Mouse (Mus musculus): ENCODE measurements around the gene Rpl28. TPM values are rescaled to one million over a fixed set of nuclear protein-coding genes. Genes with fewer than 3 reads are reported as not detected.

The Rpl28 gene
- polyA plus RNA-seq, 1 experiment, result 3,556 TPM

GRCm38 (mm10) chr7:4764946-4765710 lies 27.5 kb upstream of the Rpl28 start:
- no peak overlapping the region for H3K4me3 ChIP-seq (ENCODE audit: insufficient read depth, poor library complexity, severe bottlenecking)
- no peaks in the 10 kb centered on the region for H3K36me3 ChIP-seq (ENCODE audit: control insufficient read depth, insufficient read depth)
- H3K79me2 ChIP-seq (ENCODE audit: control insufficient read depth, insufficient read depth), result no peaks in the 10 kb centered on the region
- no peak for TF ChIP-seq CEBPB (IDR thresholded peaks at IDR 0.05; ENCODE audit: low read depth)
- no peak for TF ChIP-seq MYOD1 (IDR thresholded peaks at IDR 0.05; ENCODE audit: control insufficient read depth, insufficient read length, low read depth)
- TF ChIP-seq MYOG (IDR thresholded peaks at IDR 0.05; ENCODE audit: control insufficient read depth, extremely low read depth, insufficient read length), result no peak
- TF ChIP-seq FOSL1 (IDR thresholded peaks at IDR 0.05; ENCODE audit: insufficient read depth, low read length, poor library complexity, severe bottlenecking), result no peak
- TF ChIP-seq MAX (IDR thresholded peaks at IDR 0.05), result no peak
- no peak for TF ChIP-seq USF1 (IDR thresholded peaks at IDR 0.05; ENCODE audit: low read depth)
- no peak for TF ChIP-seq CTCF (IDR thresholded peaks at IDR 0.05; ENCODE audit: control insufficient read depth, insufficient read depth, insufficient read length)
- no peak overlapping the region for H3ac ChIP-seq (ENCODE audit: control insufficient read depth, insufficient read length, low read depth)
- no peaks in the 10 kb centered on the region for H3K79me3 ChIP-seq (ENCODE audit: low read depth)
- H3K27me3 ChIP-seq (ENCODE audit: control insufficient read depth, insufficient read depth, insufficient read length), result peaks cover 5% of the 10 kb centered on the region

GRCm38 (mm10) chr7:4771202-4771601 lies 21.5 kb upstream of the Rpl28 start, which contains the start of gene Fam71e2:
Gene Fam71e2 (minus strand): TSS chr7:4771302.
- Histone ChIP-seq H3K79me2 (ENCODE audit: control insufficient read depth, insufficient read depth) (no peaks in the 10 kb centered on the region), H3K27me3 (ENCODE audit: control insufficient read depth, insufficient read depth, insufficient read length) (peaks cover 8% of the 10 kb centered on the region), H3K36me3 (ENCODE audit: control insufficient read depth, insufficient read depth) (no peaks in the 10 kb centered on the region), H3K79me3 (ENCODE audit: low read depth) (no peaks in the 10 kb centered on the region), H3ac (ENCODE audit: control insufficient read depth, insufficient read length, low read depth) (no peak within 1 kb of the TSS), H3K4me3 (ENCODE audit: insufficient read depth, poor library complexity, severe bottlenecking) (no peak within 1 kb of the TSS)
- no peak for TF ChIP-seq USF1 (IDR thresholded peaks at IDR 0.05; ENCODE audit: low read depth)
- TF ChIP-seq CEBPB (IDR thresholded peaks at IDR 0.05; ENCODE audit: low read depth), result no peak
- TF ChIP-seq MYOG (IDR thresholded peaks at IDR 0.05; ENCODE audit: control insufficient read depth, extremely low read depth, insufficient read length), result no peak
- no peak for TF ChIP-seq MYOD1 (IDR thresholded peaks at IDR 0.05; ENCODE audit: control insufficient read depth, insufficient read length, low read depth)
- no peak for TF ChIP-seq FOSL1 (IDR thresholded peaks at IDR 0.05; ENCODE audit: insufficient read depth, low read length, poor library complexity, severe bottlenecking)
- no peak for TF ChIP-seq CTCF (IDR thresholded peaks at IDR 0.05; ENCODE audit: control insufficient read depth, insufficient read depth, insufficient read length)
- no peak for TF ChIP-seq MAX (IDR thresholded peaks at IDR 0.05)

GRCm38 (mm10) chr7:4776131-4776530 lies 16.5 kb upstream of the Rpl28 start:
- Histone ChIP-seq H3K36me3 (ENCODE audit: control insufficient read depth, insufficient read depth) (no peaks in the 10 kb centered on the region), H3K79me2 (ENCODE audit: control insufficient read depth, insufficient read depth) (no peaks in the 10 kb centered on the region), H3K27me3 (ENCODE audit: control insufficient read depth, insufficient read depth, insufficient read length) (peaks cover 5% of the 10 kb centered on the region)

DNA sequence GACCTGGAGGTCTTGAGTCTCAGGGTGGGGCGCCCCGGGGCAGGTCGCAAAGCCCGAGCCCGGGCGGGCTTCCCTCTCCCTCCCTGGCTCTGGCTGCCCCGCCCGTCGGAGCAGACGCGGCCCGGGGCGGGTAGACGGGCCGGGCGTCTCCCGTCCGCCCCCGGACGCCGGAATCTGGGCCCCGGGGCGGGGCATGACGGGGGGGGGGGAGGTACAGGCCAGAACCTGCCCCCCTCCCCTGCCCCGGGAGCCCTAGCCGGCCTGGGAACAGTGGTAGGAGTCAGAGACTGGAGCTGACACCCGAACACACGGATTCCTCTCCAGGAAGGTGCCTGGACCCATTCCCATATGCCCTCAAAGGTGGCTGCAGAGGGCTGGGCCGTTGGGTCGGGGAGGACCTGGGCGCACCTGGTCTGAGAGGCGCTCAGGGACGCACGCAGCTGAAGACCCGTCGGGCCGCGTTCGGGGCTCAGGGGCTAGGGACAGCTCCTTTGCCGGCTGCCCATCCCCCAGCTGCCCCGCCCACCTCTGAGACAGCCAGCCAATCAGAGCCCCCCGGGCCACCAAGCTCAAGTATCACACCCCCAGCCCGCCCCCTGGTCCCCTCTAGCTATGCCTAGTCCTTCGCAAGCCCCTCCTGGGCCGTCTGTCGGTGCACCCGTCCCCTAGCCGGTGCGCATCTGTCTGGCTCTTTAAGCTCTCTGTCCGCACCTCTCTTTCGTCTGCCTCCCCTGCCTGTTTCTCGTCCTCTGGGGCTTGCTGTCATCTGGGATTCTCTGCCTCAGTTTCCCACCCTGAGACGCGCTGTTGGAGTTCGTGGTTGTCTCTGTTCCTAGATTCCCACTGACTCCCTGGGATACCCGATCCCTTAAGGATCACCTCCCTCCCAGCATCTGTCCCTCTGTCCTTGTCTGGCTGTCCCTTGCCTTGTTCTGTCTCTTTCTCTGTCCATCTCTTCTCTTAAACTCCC lies 15.5 kb upstream of the Rpl28 start:
- Histone ChIP-seq H3K27me3 (ENCODE audit: control insufficient read depth, insufficient read depth, insufficient read length) (peaks cover 5% of the 10 kb centered on the region), H3K79me2 (ENCODE audit: control insufficient read depth, insufficient read depth) (no peaks in the 10 kb centered on the region), H3K4me3 (ENCODE audit: insufficient read depth, poor library complexity, severe bottlenecking) (peak overlapping the region; percentile 21), H3K36me3 (ENCODE audit: control insufficient read depth, insufficient read depth) (no peaks in the 10 kb centered on the region), H3K79me3 (ENCODE audit: low read depth) (no peaks in the 10 kb centered on the region), H3ac (ENCODE audit: control insufficient read depth, insufficient read length, low read depth) (peak overlapping the region; percentile 35)
- TF ChIP-seq CTCF (IDR thresholded peaks at IDR 0.05; ENCODE audit: control insufficient read depth, insufficient read depth, insufficient read length) (no peak), CEBPB (IDR thresholded peaks at IDR 0.05; ENCODE audit: low read depth) (no peak), USF1 (IDR thresholded peaks at IDR 0.05; ENCODE audit: low read depth) (no peak), MAX (IDR thresholded peaks at IDR 0.05) (no peak), FOSL1 (IDR thresholded peaks at IDR 0.05; ENCODE audit: insufficient read depth, low read length, poor library complexity, severe bottlenecking) (no peak), MYOG (IDR thresholded peaks at IDR 0.05; ENCODE audit: control insufficient read depth, extremely low read depth, insufficient read length) (no peak), MYOD1 (IDR thresholded peaks at IDR 0.05; ENCODE audit: control insufficient read depth, insufficient read length, low read depth) (no peak)

More at GRCm38 (mm10) chr7:4776131-4776530, 16.5 kb upstream of the Rpl28 start:
- Histone ChIP-seq H3ac (ENCODE audit: control insufficient read depth, insufficient read length, low read depth) (no peak overlapping the region), H3K79me3 (ENCODE audit: low read depth) (no peaks in the 10 kb centered on the region), H3K4me3 (ENCODE audit: insufficient read depth, poor library complexity, severe bottlenecking) (no peak overlapping the region)
- no peak for TF ChIP-seq MYOG (IDR thresholded peaks at IDR 0.05; ENCODE audit: control insufficient read depth, extremely low read depth, insufficient read length)
- TF ChIP-seq CEBPB (IDR thresholded peaks at IDR 0.05; ENCODE audit: low read depth), result no peak
- no peak for TF ChIP-seq FOSL1 (IDR thresholded peaks at IDR 0.05; ENCODE audit: insufficient read depth, low read length, poor library complexity, severe bottlenecking)
- no peak for TF ChIP-seq CTCF (IDR thresholded peaks at IDR 0.05; ENCODE audit: control insufficient read depth, insufficient read depth, insufficient read length)
- TF ChIP-seq USF1 (IDR thresholded peaks at IDR 0.05; ENCODE audit: low read depth), result no peak
- no peak for TF ChIP-seq MAX (IDR thresholded peaks at IDR 0.05)

DNA sequence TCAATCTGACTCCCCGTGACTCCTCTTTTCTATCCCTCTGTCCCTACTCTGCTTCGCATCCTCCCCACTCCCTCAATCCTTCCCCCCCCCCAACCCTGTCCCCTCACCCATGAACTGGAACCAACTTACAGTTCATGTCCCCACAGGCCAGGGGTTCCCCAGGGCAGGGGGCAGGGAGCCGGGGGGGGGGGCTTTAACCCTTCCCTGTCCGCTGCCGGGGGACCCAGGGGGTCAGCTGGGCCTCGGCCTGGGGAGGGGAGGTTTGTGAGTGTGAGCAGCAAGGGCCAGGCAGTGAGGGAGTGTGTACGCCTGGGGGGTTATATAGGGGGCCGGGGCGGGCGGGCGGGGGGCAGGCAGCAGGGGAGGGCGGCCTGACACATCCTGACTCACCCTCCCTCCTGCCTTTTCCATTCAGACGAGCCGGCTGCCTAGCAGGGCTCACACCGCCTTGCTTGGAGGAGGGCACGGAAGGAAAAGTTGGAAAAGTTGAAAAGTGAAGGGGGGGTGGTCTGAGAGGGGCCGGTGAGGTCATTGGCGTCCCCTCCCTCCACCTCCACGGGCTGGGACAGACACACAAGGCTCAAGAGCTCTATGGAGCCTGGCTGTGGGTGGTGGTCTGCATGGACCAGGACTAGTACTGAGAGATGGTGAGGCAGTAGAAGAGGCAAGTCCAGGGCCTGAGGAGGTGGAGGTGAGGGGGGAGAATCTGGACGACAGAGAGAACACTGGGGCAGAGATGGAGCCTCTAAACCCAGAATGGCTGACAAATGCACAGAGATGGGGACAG lies 14.6 kb upstream of the Rpl28 start:
- TF ChIP-seq CEBPB (IDR thresholded peaks at IDR 0.05; ENCODE audit: low read depth) (no peak), CTCF (IDR thresholded peaks at IDR 0.05; ENCODE audit: control insufficient read depth, insufficient read depth, insufficient read length) (no peak), MYOG (IDR thresholded peaks at IDR 0.05; ENCODE audit: control insufficient read depth, extremely low read depth, insufficient read length) (no peak), MAX (IDR thresholded peaks at IDR 0.05) (no peak), FOSL1 (IDR thresholded peaks at IDR 0.05; ENCODE audit: insufficient read depth, low read length, poor library complexity, severe bottlenecking) (no peak), USF1 (IDR thresholded peaks at IDR 0.05; ENCODE audit: low read depth) (no peak), MYOD1 (IDR thresholded peaks at IDR 0.05; ENCODE audit: control insufficient read depth, insufficient read length, low read depth) (no peak)
- no peaks in the 10 kb centered on the region for H3K79me2 ChIP-seq (ENCODE audit: control insufficient read depth, insufficient read depth)
- H3K27me3 ChIP-seq (ENCODE audit: control insufficient read depth, insufficient read depth, insufficient read length), result peaks cover 5% of the 10 kb centered on the region
- H3K36me3 ChIP-seq (ENCODE audit: control insufficient read depth, insufficient read depth), result no peaks in the 10 kb centered on the region
- H3ac ChIP-seq (ENCODE audit: control insufficient read depth, insufficient read length, low read depth), result no peak overlapping the region
- no peak overlapping the region for H3K4me3 ChIP-seq (ENCODE audit: insufficient read depth, poor library complexity, severe bottlenecking)
- H3K79me3 ChIP-seq (ENCODE audit: low read depth), result no peaks in the 10 kb centered on the region
